Mouse (Mus musculus): Measurements from ENCODE around the gene Fam71d. TPM values are rescaled to one million over a fixed set of nuclear protein-coding genes. Genes with fewer than 3 reads are reported as not detected.

The Fam71d gene
- total RNA-seq, 2 experiments from 2014 or later, result 0.27 TPM; not detected in 1

DNA sequence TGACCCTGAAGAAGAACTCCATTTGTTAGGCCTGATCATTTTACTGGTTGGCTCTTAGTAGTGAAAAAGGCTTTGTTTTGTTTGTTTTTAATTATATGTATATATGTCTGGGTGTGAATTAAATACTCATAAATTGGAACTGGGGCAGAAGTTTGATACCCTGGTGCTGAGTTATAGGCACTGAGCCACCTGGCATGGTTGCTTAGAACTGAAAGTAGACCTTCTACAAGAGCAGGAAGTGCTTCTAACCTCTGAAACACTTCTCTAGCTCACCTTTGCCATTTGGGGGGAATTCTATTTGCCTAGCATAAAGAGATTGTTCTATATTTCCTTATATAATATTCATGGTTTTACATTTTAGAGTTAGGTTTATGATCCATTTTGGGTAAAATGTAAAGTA lies 70.6 kb downstream of the Fam71d start:
- DNase-seq, result no peak
- intact Hi-C loops (cut with DNase I), result no loop called here

DNA sequence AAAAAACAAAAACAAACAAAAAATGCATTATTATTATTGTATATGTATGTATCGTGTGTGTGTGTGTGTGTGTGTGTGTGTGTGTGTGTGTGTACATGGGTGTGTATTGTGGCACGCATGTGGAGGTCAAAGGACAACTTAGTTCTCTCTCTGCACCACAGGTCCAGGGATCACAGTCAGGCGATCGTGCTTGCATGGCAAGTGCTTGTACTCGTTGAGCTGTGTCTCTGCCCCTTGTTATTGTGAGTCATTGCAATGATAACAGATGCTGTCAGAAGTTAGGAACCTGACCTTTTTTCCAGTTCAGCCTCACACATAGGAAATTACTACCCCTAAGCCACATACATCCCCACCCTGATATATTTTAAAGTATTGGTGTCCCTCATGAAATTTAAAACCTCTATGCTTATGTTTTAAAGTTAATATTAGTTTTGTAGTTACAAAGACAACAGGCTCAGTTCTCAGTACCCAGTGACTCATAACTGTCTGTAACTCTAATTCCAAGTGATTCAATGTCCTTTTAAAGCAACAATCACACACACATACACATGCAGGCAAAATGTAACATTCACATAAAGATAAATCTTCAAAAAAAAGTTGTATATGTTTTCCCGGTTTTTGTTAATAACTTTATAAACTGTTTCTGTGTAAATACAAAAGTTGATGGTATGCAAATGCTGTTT lies 77.8 kb downstream of the Fam71d start:
- intact Hi-C loops (cut with DNase I), result no loop called here
- DNase-seq, result no peak

DNA sequence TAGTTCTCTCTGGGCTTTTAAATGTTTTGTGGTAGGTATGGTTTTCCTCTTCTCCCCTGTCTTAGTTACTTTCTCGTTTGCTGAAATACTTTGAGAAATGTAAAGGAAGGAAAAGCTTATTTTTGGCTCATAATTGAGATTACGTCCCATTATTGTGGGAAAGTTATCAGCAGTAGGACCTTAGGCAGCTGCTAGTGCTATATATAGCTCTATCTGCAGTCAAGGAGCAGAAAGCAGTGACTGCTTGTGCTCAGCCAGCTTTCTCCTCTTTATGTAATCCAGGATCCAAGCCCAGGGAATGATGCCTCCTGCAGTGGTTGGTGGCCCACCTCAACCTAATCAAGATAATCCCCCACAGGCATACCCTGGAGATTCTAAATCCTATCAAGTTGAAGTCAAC lies 81.9 kb downstream of the Fam71d start:
- intact Hi-C loops (cut with DNase I), result no loop called here
- peak in 1 of 2 experiments; percentile 7 for DNase-seq

GRCm38 (mm10) chr12:78777916-78778315 lies 86.6 kb downstream of the Fam71d start:
- intact Hi-C loops (cut with DNase I), result no loop called here

DNA sequence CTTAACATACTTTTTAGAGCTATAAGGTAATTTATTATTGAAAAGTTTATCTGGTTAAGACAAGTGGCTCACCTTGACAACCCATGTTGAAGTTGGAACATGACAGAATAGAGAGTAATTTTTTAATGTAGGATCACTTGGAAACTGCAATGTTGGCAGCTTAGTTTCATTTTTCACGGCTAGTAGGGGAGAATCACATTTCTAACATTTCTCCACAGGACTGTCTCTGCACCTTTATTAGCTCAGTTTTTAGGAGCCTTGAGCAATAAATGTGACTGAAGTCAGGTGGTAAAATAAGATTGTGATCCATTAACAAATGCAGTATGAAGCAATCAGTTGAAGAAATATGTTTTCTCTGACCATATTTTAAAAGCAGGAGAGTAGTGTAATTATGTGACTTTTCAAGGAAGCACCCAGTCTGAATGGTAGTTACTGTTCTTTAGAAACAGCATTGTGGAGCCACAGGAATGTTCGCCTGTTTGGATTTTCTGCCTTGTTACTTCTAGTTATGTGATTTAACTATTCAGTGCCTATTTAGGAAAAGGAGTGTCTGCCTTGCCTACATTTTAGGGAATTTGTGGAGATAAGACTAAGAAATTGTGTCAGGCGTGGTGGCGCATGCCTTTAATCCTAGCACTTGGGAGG lies 87.2 kb downstream of the Fam71d start:
- no peak for DNase-seq
- intact Hi-C loops (cut with DNase I), result no loop called here

More at GRCm38 (mm10) chr12:78777916-78778315, 86.6 kb downstream of the Fam71d start:
- no peak for DNase-seq

Other genes starting within 250 kb of the Fam71d start
- gene Mpp5, start 57.4 kb downstream of the Fam71d start, total RNA-seq (2021), result 10 to 100 TPM; 15.1 to 15.4 TPM
- gene Atp6v1d, start 170.1 kb downstream of the Fam71d start, total RNA-seq (2021), result 10 to 100 TPM; 85.4 to 85.5 TPM
- 10 to 100 TPM; 44.3 to 48.7 TPM for gene Eif2s1, start 170.3 kb downstream of the Fam71d start, total RNA-seq (2021)
- gene Plek2, start 215.4 kb downstream of the Fam71d start, total RNA-seq (2021), result under 1 TPM; 0.53 to 0.59 TPM